Mouse (Mus musculus) erythroid progenitor cell, adult 5-6 weeks (primary cell): ENCODE measurements around the gene Cysltr2. TPM values are rescaled to one million over a fixed set of nuclear protein-coding genes. Genes with fewer than 3 reads are reported as not detected.

Experiments
- ATAC-seq: replicated peaks from 2 replicates; pipeline ENCODE4 v1.8.0; 2016; ENCODE audit warnings: moderate number of reproducible peaks, mild to moderate bottlenecking, moderate TSS enrichment, inconsistent platforms; ENCODE audit not compliant: poor library complexity, low FRiP score, severe bottlenecking
- total RNA-seq, 2 experiments: library from RNA; stranded (forward) in 1 of 2; stranded (reverse) in 1 of 2; fragments of 150-400 nt in 1 of 2; fragments of 186-747, 209-891 nt in 1 of 2; gene quantifications; 2 replicates each; pipeline versions ENCODE4 v1.2.3 to v1.2.4; 2015 to 2017; ENCODE audit warnings: low replicate concordance in 2 of 2

Gene Cysltr2
- 0.72 TPM in 1 of 2 replicates, not detected in the other for total RNA-seq (2015; ENCODE audit: low replicate concordance)
- 2.3 TPM in 1 of 2 replicates, not detected in the other for total RNA-seq (2017; ENCODE audit: low replicate concordance)

GRCm38 (mm10) chr14:73048937-73049336 lies at the start of gene Cysltr2:
Cysltr2 (minus strand) TSS chr14:73049114.
- no peak for ATAC-seq

DNA sequence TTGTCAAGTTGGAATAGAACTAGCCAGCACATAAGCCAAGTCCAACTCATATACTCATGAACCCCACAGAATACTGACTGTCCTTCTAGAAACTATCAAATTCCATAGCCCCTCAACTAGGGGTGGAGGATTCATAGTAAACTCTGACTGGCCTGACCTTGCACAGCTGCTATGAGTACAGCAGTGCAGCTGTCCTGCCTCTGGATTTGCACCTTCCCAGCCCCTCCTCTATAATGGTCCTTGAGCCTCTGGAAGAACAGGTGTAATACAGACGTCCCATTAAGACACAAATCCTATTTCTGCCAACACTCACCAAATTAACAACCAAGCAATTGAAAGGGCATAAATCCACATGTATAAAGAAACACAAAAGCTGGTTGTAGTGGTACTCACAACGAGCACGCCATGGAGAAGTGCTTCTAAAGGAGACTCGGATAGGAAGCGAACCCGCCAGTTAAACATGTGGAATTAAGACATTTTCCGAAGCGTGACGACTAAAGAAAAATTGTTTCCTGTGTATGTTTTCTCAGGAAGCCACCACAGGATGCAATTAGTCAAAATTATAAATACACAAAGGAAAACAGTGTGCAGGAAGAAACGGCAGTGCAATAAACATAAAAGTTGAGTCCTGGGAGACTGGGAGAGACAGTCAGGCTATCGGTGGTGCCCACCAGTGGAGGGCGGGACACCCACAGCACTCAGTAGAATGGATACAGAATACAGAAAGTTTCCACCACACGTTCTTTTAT lies 46.1 kb upstream of the Cysltr2 start:
- no peak for ATAC-seq

- ATAC-seq = no peak
Measured at GRCm38 (mm10) chr14:73092871-73093270, 44.0 kb upstream of the Cysltr2 start.

GRCm38 (mm10) chr14:73088224-73088623 lies 39.3 kb upstream of the Cysltr2 start:
- ATAC-seq = no peak

DNA sequence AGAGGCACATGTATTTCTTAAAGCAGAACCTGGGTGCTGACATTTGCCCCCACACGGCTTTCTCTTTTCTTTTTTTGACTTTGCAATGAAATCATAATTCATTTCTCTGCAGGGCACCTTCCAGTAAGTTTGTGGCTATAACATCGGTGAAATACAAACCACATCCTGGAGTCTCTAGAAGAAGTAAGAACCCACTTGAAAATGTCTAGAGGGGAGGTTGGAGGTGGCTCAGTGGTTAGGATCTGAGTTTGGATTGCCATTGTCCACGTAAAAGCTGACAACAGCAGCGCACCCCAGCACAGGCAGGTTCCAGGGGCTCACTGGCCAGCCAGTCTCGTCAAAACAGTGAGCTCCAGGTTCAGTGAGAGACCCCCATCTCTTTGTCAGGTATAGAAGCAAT lies 38.8 kb upstream of the Cysltr2 start:
- no peak for ATAC-seq

GRCm38 (mm10) chr14:73087247-73087646 lies 38.3 kb upstream of the Cysltr2 start:
- ATAC-seq = no peak

DNA sequence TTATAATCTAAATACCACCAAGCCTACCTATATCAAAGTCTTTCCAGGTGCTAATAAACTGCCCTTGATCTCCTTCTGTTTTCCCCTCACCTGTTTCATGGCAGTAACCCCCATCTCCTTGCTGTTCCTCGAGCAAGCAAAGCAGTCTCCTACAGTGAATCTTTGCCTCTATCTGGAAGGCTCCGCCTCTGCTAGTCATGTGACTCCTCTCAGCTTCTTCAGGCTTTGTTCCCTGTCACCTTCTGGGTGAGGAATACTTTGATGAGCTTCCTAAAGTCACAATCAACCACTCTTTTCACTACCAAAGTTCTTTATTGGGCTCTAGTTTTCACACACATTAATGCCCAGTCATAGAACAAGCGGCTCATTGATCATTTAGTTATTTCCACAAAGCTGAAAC lies 37.5 kb upstream of the Cysltr2 start:
- ATAC-seq = no peak

- ATAC-seq = no peak
Measured at GRCm38 (mm10) chr14:73083563-73083962, 34.6 kb upstream of the Cysltr2 start.

GRCm38 (mm10) chr14:73064460-73064859 lies 15.5 kb upstream of the Cysltr2 start:
- no peak for ATAC-seq

DNA sequence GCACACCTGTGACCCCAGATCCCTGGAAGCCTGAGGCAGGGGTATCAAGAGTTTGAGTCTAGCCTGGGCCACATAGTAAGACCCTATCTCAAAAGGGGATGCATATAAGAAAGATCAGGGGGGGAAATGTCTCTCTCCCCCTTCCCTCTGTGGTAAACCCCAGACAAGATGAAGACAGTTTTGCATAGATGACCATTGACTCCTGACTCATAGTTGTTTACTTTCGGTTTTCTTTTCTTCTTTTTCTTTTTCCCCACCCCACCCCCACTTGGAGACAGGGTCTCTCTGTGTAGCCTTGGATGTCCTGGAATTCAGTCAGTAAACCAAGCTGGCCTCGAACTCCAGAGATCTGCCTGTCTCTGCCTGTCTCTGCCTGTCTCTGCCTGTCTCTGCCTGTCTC lies 9.8 kb upstream of the Cysltr2 start:
- ATAC-seq = no peak

- no peak for ATAC-seq
Measured at GRCm38 (mm10) chr14:73057764-73058163, 8.8 kb upstream of the Cysltr2 start.

- ATAC-seq = no peak
Measured at GRCm38 (mm10) chr14:73056813-73057212, 7.9 kb upstream of the Cysltr2 start.

DNA sequence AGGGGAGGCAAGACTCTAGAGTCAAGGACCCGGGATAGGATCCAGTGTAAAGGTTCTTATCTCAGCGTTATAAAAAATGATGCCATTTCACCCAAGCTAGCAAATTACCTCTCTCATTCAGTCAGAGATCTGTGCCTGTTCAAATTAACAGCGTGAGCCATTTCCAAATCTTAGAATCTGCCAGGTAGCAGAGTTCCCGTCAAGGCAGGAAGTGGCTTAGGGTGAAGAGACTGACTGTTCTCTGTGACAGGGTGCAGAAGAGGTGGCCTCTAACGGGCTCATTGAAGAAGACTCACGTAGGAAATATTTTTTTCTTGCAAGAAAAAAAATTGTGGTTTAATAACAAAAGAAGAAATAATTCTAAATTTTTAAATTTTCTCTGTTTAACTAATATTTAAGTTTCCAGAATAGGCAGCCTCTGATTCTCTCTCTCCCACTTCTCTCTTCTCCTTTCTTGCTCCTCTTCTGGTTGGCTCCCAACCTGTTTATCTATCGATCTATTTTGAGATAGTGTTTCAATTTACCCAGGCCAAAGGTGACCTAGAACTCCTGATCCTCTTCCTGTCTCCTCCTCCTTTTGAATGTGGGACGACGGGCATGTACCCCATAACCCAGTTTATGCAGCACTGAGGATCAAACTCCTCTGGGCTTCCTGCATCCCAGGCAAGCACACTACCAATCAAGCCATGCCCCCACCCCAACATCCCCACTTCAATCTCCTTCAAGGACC lies 3.5 kb downstream of the Cysltr2 start:
- ATAC-seq = no peak

DNA sequence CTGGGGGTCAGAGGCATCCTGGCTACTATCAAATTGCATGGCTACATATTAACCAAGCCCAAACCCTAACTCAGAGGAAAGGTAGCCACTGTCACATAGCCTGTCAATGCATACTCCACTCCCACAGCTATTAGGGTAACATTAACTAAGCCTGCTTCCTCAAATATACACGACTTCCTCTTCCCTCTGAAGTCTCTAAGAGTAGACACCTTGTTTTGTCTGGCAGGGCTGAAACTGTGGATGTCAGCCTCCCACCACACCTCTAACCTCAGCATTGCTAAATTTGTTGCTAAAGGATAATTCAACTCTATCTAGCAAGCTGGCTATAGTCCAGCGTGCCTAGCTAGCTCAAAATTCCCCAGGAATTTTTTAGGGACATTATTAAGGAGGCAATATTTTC lies 7.2 kb downstream of the Cysltr2 start:
- ATAC-seq = no peak

- ATAC-seq = no peak
Measured at GRCm38 (mm10) chr14:73033290-73033689, 15.6 kb downstream of the Cysltr2 start.

DNA sequence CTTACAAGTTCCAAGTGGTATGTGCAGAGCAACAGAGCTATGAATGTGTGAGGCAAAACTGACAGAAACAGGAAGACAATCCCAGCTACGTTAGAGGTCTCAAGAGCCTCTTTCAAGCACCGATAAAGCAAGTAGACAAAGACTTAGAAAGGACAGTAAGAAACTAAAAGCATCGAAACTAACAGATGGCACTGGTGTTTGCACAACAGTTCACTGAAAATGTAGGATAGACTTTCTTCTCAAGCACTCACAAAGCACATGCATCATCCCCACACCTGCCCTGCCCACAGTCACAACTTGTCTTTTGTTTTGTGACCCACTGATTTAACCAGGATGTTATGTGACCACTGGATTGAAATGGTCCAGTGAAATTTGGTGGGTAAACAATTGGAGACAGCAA lies 17.7 kb downstream of the Cysltr2 start:
- ATAC-seq = no peak

GRCm38 (mm10) chr14:73017272-73017671 lies 31.6 kb downstream of the Cysltr2 start:
- no peak for ATAC-seq

- no peak for ATAC-seq
Measured at GRCm38 (mm10) chr14:73015386-73015785, 33.5 kb downstream of the Cysltr2 start.

- ATAC-seq = no peak
Measured at GRCm38 (mm10) chr14:73013723-73014544, 35.0 kb downstream of the Cysltr2 start.

- ATAC-seq = no peak
Measured at GRCm38 (mm10) chr14:73001814-73002213, 47.1 kb downstream of the Cysltr2 start.
